Mouse (Mus musculus) C2C12 (cell line): ENCODE measurements around the gene Casz1.

Source experiments
- CEBPB ChIP-seq: IDR thresholded peaks from one replicate; pipeline ENCODE4 v1.6.1; 2011; ENCODE audit warnings: low read depth, mild to moderate bottlenecking, control low read depth, moderate library complexity
- CTCF ChIP-seq: IDR thresholded peaks from one replicate; pipeline ENCODE4 v1.5.1; 2011; ENCODE audit not compliant: control insufficient read depth, insufficient read depth, insufficient read length
- FOSL1 ChIP-seq: IDR thresholded peaks from one replicate; pipeline ENCODE4 v1.8.0; 2011; ENCODE audit warnings: mild to moderate bottlenecking, low read length; ENCODE audit not compliant: poor library complexity, insufficient read depth, severe bottlenecking
- MAX ChIP-seq: IDR thresholded peaks from one replicate; pipeline ENCODE4 v1.6.1; 2011; ENCODE audit warnings: mild to moderate bottlenecking, control low read depth
- USF1 ChIP-seq: IDR thresholded peaks from one replicate; pipeline ENCODE4 v1.6.1; 2011; ENCODE audit warnings: low read depth, mild to moderate bottlenecking, control low read depth, moderate library complexity

GRCm38 (mm10) chr4:148947833-148948388 lies 143.7 kb downstream of the Casz1 start:
- no peak for TF ChIP-seq USF1
- no peak for TF ChIP-seq MAX
- TF ChIP-seq CTCF: no peak
- TF ChIP-seq CEBPB: no peak
- no peak for TF ChIP-seq FOSL1
